Mouse (Mus musculus): ENCODE results near the gene Soat2.

Gene Soat2

GRCm38 (mm10) chr15:102114651-102115260 is 35.6 kb upstream of the Soat2 start:
- DNase-seq (ENCODE audit: low spot score), result peak; percentile 16

- DNase-seq (ENCODE audit: low spot score), result peak; percentile 10
Measured at GRCm38 (mm10) chr15:102115731-102116231, 34.5 kb upstream of the Soat2 start.

- DNase-seq (ENCODE audit: low spot score), result peak; percentile 57
Measured at GRCm38 (mm10) chr15:102116753-102117415, 33.4 kb upstream of the Soat2 start.

GRCm38 (mm10) chr15:102117461-102118443 is 32.6 kb upstream of the Soat2 start:
- peak; percentile 70 for DNase-seq (ENCODE audit: low spot score)

GRCm38 (mm10) chr15:102118591-102118990 is 31.7 kb upstream of the Soat2 start:
- no peak for DNase-seq (ENCODE audit: low spot score)

- DNase-seq (ENCODE audit: low spot score), result no peak
Measured at GRCm38 (mm10) chr15:102119121-102119830, 31.1 kb upstream of the Soat2 start.

GRCm38 (mm10) chr15:102119831-102120170 is 30.5 kb upstream of the Soat2 start:
- DNase-seq (ENCODE audit: low spot score), result peak; percentile 48

GRCm38 (mm10) chr15:102120530-102120929 is 29.8 kb upstream of the Soat2 start:
- DNase-seq (ENCODE audit: low spot score), result no peak

- peak; percentile 81 for DNase-seq (ENCODE audit: low spot score)
Measured at GRCm38 (mm10) chr15:102126303-102126702, 24.0 kb upstream of the Soat2 start.

- DNase-seq (ENCODE audit: low spot score), result no peak
Measured at GRCm38 (mm10) chr15:102133314-102133713, 17.0 kb upstream of the Soat2 start.

- no peak for DNase-seq (ENCODE audit: low spot score)
Measured at GRCm38 (mm10) chr15:102134709-102135108, 15.6 kb upstream of the Soat2 start.

GRCm38 (mm10) chr15:102135522-102136128 is 14.7 kb upstream of the Soat2 start:
- no peak for DNase-seq (ENCODE audit: low spot score)

GRCm38 (mm10) chr15:102136129-102136758 is 14.1 kb upstream of the Soat2 start, which contains the start of gene Spryd3:
Gene Spryd3, minus strand, starts transcription at chr15:102136234.
- DNase-seq (ENCODE audit: low spot score), result peak; percentile 96

- DNase-seq (ENCODE audit: low spot score), result no peak
Measured at GRCm38 (mm10) chr15:102141120-102141519, 9.2 kb upstream of the Soat2 start.

GRCm38 (mm10) chr15:102142914-102143912 is 7.1 kb upstream of the Soat2 start:
- DNase-seq (ENCODE audit: low spot score), result peak; percentile 55

GRCm38 (mm10) chr15:102144274-102144711 is 6.0 kb upstream of the Soat2 start, which contains the start of gene Igfbp6:
Gene Igfbp6, plus strand, starts transcription at chr15:102144362.
- no peak for DNase-seq (ENCODE audit: low spot score)

GRCm38 (mm10) chr15:102144726-102145125 is 5.6 kb upstream of the Soat2 start:
- DNase-seq (ENCODE audit: low spot score), result no peak

- DNase-seq (ENCODE audit: low spot score), result peak; percentile 40
Measured at GRCm38 (mm10) chr15:102145330-102145729, 5.0 kb upstream of the Soat2 start.

- DNase-seq (ENCODE audit: low spot score), result no peak
Measured at GRCm38 (mm10) chr15:102146089-102146488, 4.2 kb upstream of the Soat2 start.

Data from adipocyte (in vitro differentiated cells).